Mouse (Mus musculus): Measurements from ENCODE around the gene Lin28b.

Gene Lin28b

GRCm38 (mm10) chr10:45334925-45335324, 151.3 kb downstream of the Lin28b start:
- no peak for ATAC-seq (ENCODE audit: insufficient number of reproducible peaks, low FRiP score, low TSS enrichment)

DNA sequence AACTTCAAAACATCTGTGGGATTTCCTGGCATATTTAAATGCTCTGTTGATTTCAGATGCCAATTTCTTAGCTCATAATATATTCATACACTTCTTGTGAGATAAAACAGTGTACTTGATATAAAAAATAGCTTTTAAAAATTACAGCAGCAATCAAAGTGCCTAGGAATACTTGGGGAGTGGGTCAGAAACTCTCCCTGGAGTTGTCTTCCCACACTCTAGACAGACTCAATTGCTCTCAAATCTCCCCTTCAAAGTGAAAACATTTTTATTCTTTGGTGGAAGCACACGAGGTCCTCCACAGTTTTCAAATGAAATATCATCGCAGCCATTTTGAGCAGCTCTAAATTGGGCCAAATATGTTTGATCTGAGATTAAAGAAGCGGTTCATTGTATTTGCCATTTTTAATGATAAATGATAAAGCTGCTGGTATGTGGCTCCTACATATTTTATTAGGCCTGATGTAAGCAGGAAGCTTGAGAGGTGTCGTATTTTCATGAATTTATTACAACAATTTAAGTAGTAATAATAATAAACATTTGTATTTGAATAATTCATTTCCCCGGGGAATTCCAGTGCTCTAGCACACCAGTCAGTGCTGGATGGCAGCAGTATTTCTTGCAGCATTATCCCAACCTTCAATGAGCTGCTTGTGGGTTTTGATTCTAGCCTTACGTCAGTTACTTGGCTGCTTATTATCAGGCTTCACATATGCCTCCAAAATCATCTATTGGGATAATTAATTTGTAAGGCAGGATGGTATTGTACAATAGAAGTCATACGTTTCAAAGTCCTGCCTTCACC, 157.8 kb downstream of the Lin28b start:
- ATAC-seq (ENCODE audit: insufficient number of reproducible peaks, low FRiP score, low TSS enrichment) = no peak

Measured in cerebellum, adult (tissue).